Comparison of ENCODE assay signal across 9 mouse cellular contexts in genomic region chr17:43359826-43360619, GRCm38 (mm10). TPM values are rescaled to one million over a fixed set of nuclear protein-coding genes. Genes with fewer than 3 reads are reported as not detected.
DNase-seq lines count a peak whose midpoint lies in the region; ATAC-seq and TF ChIP-seq lines count a peak whose summit lies in the region.
"Had no signal": no experiment of that assay in that cellular context is flagged by ENCODE, and none has a peak within 500 bp of the region (broad histone marks: within the 10 kb centered on the region; RNA-seq: fewer than 3 reads in every experiment).

Gene Adgrf5, plus strand, starts transcription at chr17:43360451.

- H3K4me3 ChIP-seq in layer of hippocampus, adult 2 months = peak within 1 kb of the TSS; percentile 25
- peak within 1 kb of the TSS; percentile 24 for H3K4me3 ChIP-seq in intestine, embryonic 14.5 days (ENCODE audit: low read depth, low read length)
- no peak within 1 kb of the TSS for H3K4me3 ChIP-seq in limb, embryonic 11.5 days (ENCODE audit: low read depth, low read length)
- H3K4me3 ChIP-seq in neural tube, embryonic 13.5 days = peak within 1 kb of the TSS; percentile 11

- 25% methylated on average over 16 of the region's 16 CpGs for WGBS in intestine, embryonic 14.5 days
- WGBS in limb, embryonic 11.5 days = 48% methylated on average over 16 of the region's 16 CpGs
- 61% methylated on average over 16 of the region's 16 CpGs for WGBS in neural tube, embryonic 13.5 days

- no peaks in the 10 kb centered on the region for H3K36me3 ChIP-seq in intestine, embryonic 14.5 days (ENCODE audit: control insufficient read depth, insufficient read depth, low read length)
- H3K36me3 ChIP-seq in limb, embryonic 11.5 days (ENCODE audit: control insufficient read depth, insufficient read depth, low read length) = no peaks in the 10 kb centered on the region
- no peaks in the 10 kb centered on the region for H3K36me3 ChIP-seq in neural tube, embryonic 13.5 days

- peak within 1 kb of the TSS; percentile 44 for H3K4me2 ChIP-seq in intestine, embryonic 14.5 days (ENCODE audit: low read length)
- no peak within 1 kb of the TSS for H3K4me2 ChIP-seq in limb, embryonic 11.5 days (ENCODE audit: low read depth, severe bottlenecking)
- peak within 1 kb of the TSS; percentile 31 for H3K4me2 ChIP-seq in neural tube, embryonic 13.5 days

- H3K9ac ChIP-seq in intestine, embryonic 14.5 days (ENCODE audit: low read length) = 0 out of 2 replicates have a peak within 1 kb of the TSS, but pooled peaks have one; percentile 10
- no peak within 1 kb of the TSS for H3K9ac ChIP-seq in limb, embryonic 11.5 days (ENCODE audit: low read length)
- H3K9ac ChIP-seq in neural tube, embryonic 13.5 days = peak within 1 kb of the TSS; percentile 13; the same call in 1 of the 2 replicates

- no peaks in the 10 kb centered on the region for H3K27me3 ChIP-seq in intestine, embryonic 14.5 days (replicated peaks; ENCODE audit: control insufficient read depth, insufficient read depth, low read length)
- H3K27me3 ChIP-seq in limb, embryonic 11.5 days (ENCODE audit: control insufficient read depth, insufficient read depth, low read length) = no peaks in the 10 kb centered on the region
- no peaks in the 10 kb centered on the region for H3K27me3 ChIP-seq in neural tube, embryonic 13.5 days
- H3K27me3 ChIP-seq: CH12.LX had no signal

- no peak for DNase-seq in layer of hippocampus, adult 2 months (ENCODE audit: low spot score in 2 of 2)
- no peak for DNase-seq in layer of hippocampus, adult 9-10 months (ENCODE audit: low spot score)
- no peak for DNase-seq in gastrocnemius, postnatal 14 days
- DNase-seq in intestine, embryonic 14.5 days (ENCODE audit: low spot score) = no peak
- peak; percentile 33 for DNase-seq in limb, embryonic 11.5 days (ENCODE audit: low spot score)
- DNase-seq in MN1 (ENCODE audit: low spot score) = no peak
- no peak for DNase-seq in cerebellum, adult 9-10 months

- H3K9me3 ChIP-seq in intestine, embryonic 14.5 days (ENCODE audit: control insufficient read depth, low read length) = no peaks in the 10 kb centered on the region
- no peaks in the 10 kb centered on the region for H3K9me3 ChIP-seq in limb, embryonic 11.5 days (ENCODE audit: control insufficient read depth, low read length)
- no peaks in the 10 kb centered on the region for H3K9me3 ChIP-seq in neural tube, embryonic 13.5 days

- intact Hi-C loops in gastrocnemius, postnatal 14 days (cut with DNase I; ENCODE audit: low total_unique reads) = no loop called here

- H3K4me1 ChIP-seq in intestine, embryonic 14.5 days (replicated peaks; ENCODE audit: control insufficient read depth, insufficient read depth, low read length) = no peaks in the 10 kb centered on the region; the same call in 1 of the 2 replicates
- H3K4me1 ChIP-seq in limb, embryonic 11.5 days (ENCODE audit: control insufficient read depth, insufficient read depth, low read length) = 0 out of 2 replicates have a peak, but pooled peaks cover 2% of the 10 kb centered on the region
- H3K4me1 ChIP-seq in neural tube, embryonic 13.5 days (replicated peaks) = 0 out of 2 replicates have a peak, but pooled peaks cover 7% of the 10 kb centered on the region

- TF ChIP-seq CTCF in layer of hippocampus, adult 2 months (conservative IDR thresholded peaks at IDR 0.05) = no peak

- 0 out of 2 replicates have a peak, but pooled peaks have one; percentile 15 for ATAC-seq in intestine, embryonic 14.5 days (replicated peaks; ENCODE audit: low FRiP score, low TSS enrichment, low read depth)
- no peak for ATAC-seq in limb, embryonic 11.5 days (ENCODE audit: insufficient number of reproducible peaks, low FRiP score, low TSS enrichment, low read depth)
- ATAC-seq in neural tube, embryonic 13.5 days (ENCODE audit: low read depth) = no peak

- H3K27ac ChIP-seq in layer of hippocampus, adult 2 months = peak within 1 kb of the TSS; percentile 46
- peak within 1 kb of the TSS; percentile 11; the same call in 1 of the 2 replicates for H3K27ac ChIP-seq in intestine, embryonic 14.5 days (ENCODE audit: low read depth)
- H3K27ac ChIP-seq in limb, embryonic 11.5 days (replicated peaks; ENCODE audit: low read depth, low read length) = no peak within 1 kb of the TSS
- no peak within 1 kb of the TSS for H3K27ac ChIP-seq in neural tube, embryonic 13.5 days (replicated peaks)

RNA-seq across cellular contexts. Expression of gene Adgrf5, which starts in this region (rescaled TPM):
- total RNA-seq in layer of hippocampus, adult 2 months (2021) = 10 to 100 TPM; 29.7 to 30.9 TPM
- 100 to 1,000 TPM in 1 of 2 experiments, 10 to 100 TPM in 1; 81.4 to 133 TPM for total RNA-seq in gastrocnemius, postnatal 14 days (2021)
- polyA plus RNA-seq in intestine, embryonic 14.5 days (2014; fragmentation: Nextera tagmentation; extraction: Ambion mirVana) = 11.0 and 15.0 TPM in 2 replicates
- polyA plus RNA-seq in limb, embryonic 11.5 days (2014; fragmentation: Nextera tagmentation; extraction: Ambion mirVana) = 9.6 TPM in 2 replicates
- polyA plus RNA-seq in neural tube, embryonic 13.5 days (2015; fragmentation: Nextera tagmentation; extraction: Ambion mirVana) = 9.8 and 10.4 TPM in 2 replicates
- total RNA-seq: CH12.LX had no signal

Comparison
In these comparisons a context has a peak if more than half of its experiments do, and no peak if none do; other contexts are left out.
1. H3K27ac ChIP-seq: peak in layer of hippocampus, adult 2 months (single experiment) and intestine, embryonic 14.5 days (single experiment); none in limb, embryonic 11.5 days (single experiment) and neural tube, embryonic 13.5 days (single experiment).